Mouse (Mus musculus) thymus, adult 2 months (tissue): ENCODE data around the gene Mycbp2. TPM values are rescaled to one million over a fixed set of nuclear protein-coding genes. Genes with fewer than 3 reads are reported as not detected.

Experiments
- DNase-seq: peaks from one replicate; pipeline ENCODE4 v3.0.0; 2021
- H3K27ac ChIP-seq: fragments of 200-500 bp; 2 replicates; pipeline ENCODE4 v1.5.1; 2012; ENCODE audit warnings: low read length, control low read depth; ENCODE audit not compliant: control insufficient read depth, insufficient read depth
- H3K27me3 ChIP-seq: fragments of 200-500 bp; 2 replicates; pipeline ENCODE4 v1.6.1; 2012; ENCODE audit warnings: mild to moderate bottlenecking, low read length, moderate library complexity, mixed read lengths; ENCODE audit not compliant: control insufficient read depth, insufficient read depth
- H3K36me3 ChIP-seq: fragments of 200-500 bp; 2 replicates; pipeline ENCODE4 v1.6.1; 2012; ENCODE audit warnings: mild to moderate bottlenecking, low read length, moderate library complexity; ENCODE audit not compliant: control insufficient read depth, insufficient read depth
- H3K4me1 ChIP-seq: fragments of 200-500 bp; replicated peaks from 2 replicates; pipeline ENCODE4 v1.6.1; 2012; ENCODE audit warnings: low read length; ENCODE audit not compliant: control insufficient read depth, insufficient read depth
- H3K4me3 ChIP-seq: fragments of 200-500 bp; 2 replicates; pipeline ENCODE4 v1.5.1; 2012; ENCODE audit warnings: mild to moderate bottlenecking, low read length, control low read depth, moderate library complexity; ENCODE audit not compliant: control insufficient read depth, insufficient read depth
- CTCF ChIP-seq: fragments of 200-500 bp; IDR thresholded peaks from 2 replicates; pipeline ENCODE4 v1.5.1; 2012; ENCODE audit warnings: mild to moderate bottlenecking, control low read depth, low read length, moderate library complexity, borderline replicate concordance; ENCODE audit not compliant: control insufficient read depth, poor library complexity, insufficient read depth; ENCODE audit errors: extremely low read depth
- POLR2A ChIP-seq: fragments of 200-500 bp; IDR thresholded peaks from 2 replicates; pipeline ENCODE4 v1.6.1; 2012; ENCODE audit warnings: mild to moderate bottlenecking, low read length, control low read depth, moderate library complexity; ENCODE audit not compliant: control insufficient read depth, poor library complexity, insufficient read depth; ENCODE audit errors: extremely low read depth
- WGBS: fragments of 180-500 bp; shearing (Covaris S2); methylation state at CpG from one replicate; pipeline ENCODE4 v1.1.7; 2018; 5-methylcytosine and 5-hydroxymethylcytosine counted together
- polyA plus RNA-seq: library from polyadenylated mRNA; depleted of rRNA; stranded (reverse); fragments of >200 nt; gene quantifications from 2 replicates; pipeline ENCODE4 v1.2.3, GENCODE M21; 2012

Mycbp2 gene
- polyA plus RNA-seq, 1 experiment: 37.9 TPM

GRCm38 (mm10) chr14:103078006-103078912 is 268.4 kb downstream of the Mycbp2 start:
- no peak for TF ChIP-seq POLR2A
- TF ChIP-seq CTCF: no peak
- H3K36me3 ChIP-seq: peaks cover 18% of the 10 kb centered on the region

GRCm38 (mm10) chr14:103077272-103078005 is 269.2 kb downstream of the Mycbp2 start:
- no peak for DNase-seq
- 93% methylated on average over 9 of the region's 9 CpGs for WGBS
- TF ChIP-seq POLR2A (no peak), CTCF (no peak)
- no peaks in the 10 kb centered on the region for H3K27me3 ChIP-seq
- no peak overlapping the region for H3K27ac ChIP-seq
- no peaks in the 10 kb centered on the region for H3K4me1 ChIP-seq
- no peak overlapping the region for H3K4me3 ChIP-seq
- peaks cover 10% of the 10 kb centered on the region for H3K36me3 ChIP-seq

More at GRCm38 (mm10) chr14:103078006-103078912, 268.4 kb downstream of the Mycbp2 start:
- Histone ChIP-seq H3K27ac (no peak overlapping the region), H3K27me3 (no peaks in the 10 kb centered on the region), H3K4me1 (no peaks in the 10 kb centered on the region), H3K4me3 (no peak overlapping the region)
- 75% methylated on average over 16 of the region's 16 CpGs for WGBS
- DNase-seq: no peak

GRCm38 (mm10) chr14:103075166-103075565 is 271.4 kb downstream of the Mycbp2 start:
- Histone ChIP-seq H3K36me3 (peaks cover 10% of the 10 kb centered on the region), H3K27ac (no peak overlapping the region), H3K4me3 (no peak overlapping the region), H3K27me3 (no peaks in the 10 kb centered on the region), H3K4me1 (peaks cover 4% of the 10 kb centered on the region; the same call in 1 of the 2 replicates)
- DNase-seq: no peak
- TF ChIP-seq POLR2A: no peak
- TF ChIP-seq CTCF: no peak
- 95% methylated on average over 7 of the region's 7 CpGs for WGBS

- 96% methylated on average over 8 of the region's 8 CpGs for WGBS
- H3K36me3 ChIP-seq: 0 out of 2 replicates have a peak, but pooled peaks cover 4% of the 10 kb centered on the region
- H3K27ac ChIP-seq: no peak overlapping the region
- DNase-seq: no peak
- TF ChIP-seq CTCF (no peak), POLR2A (no peak)
- no peaks in the 10 kb centered on the region for H3K27me3 ChIP-seq
- peaks cover 10% of the 10 kb centered on the region for H3K4me1 ChIP-seq
- H3K4me3 ChIP-seq: no peak overlapping the region
These were observed 272.8 kb downstream of the Mycbp2 start for GRCm38 (mm10) chr14:103073825-103074224.

- TF ChIP-seq POLR2A: no peak
- no peak for TF ChIP-seq CTCF
- no peaks in the 10 kb centered on the region for H3K27me3 ChIP-seq
- H3K4me1 ChIP-seq: peaks cover 10% of the 10 kb centered on the region
- no peak for DNase-seq
- WGBS: 98% methylated on average over 4 of the region's 4 CpGs
- no peak overlapping the region for H3K27ac ChIP-seq
- no peak overlapping the region for H3K4me3 ChIP-seq
- H3K36me3 ChIP-seq: 0 out of 2 replicates have a peak, but pooled peaks cover 4% of the 10 kb centered on the region
These were observed 273.9 kb downstream of the Mycbp2 start for GRCm38 (mm10) chr14:103072731-103073130.

- no peak for DNase-seq
- Histone ChIP-seq H3K36me3 (no peaks in the 10 kb centered on the region), H3K27ac (no peak overlapping the region), H3K4me3 (no peak overlapping the region), H3K4me1 (peaks cover 10% of the 10 kb centered on the region), H3K27me3 (no peaks in the 10 kb centered on the region)
- no peak for TF ChIP-seq CTCF
- no peak for TF ChIP-seq POLR2A
- 95% methylated on average over 12 of the region's 12 CpGs for WGBS
These were observed 275.1 kb downstream of the Mycbp2 start for GRCm38 (mm10) chr14:103071471-103071870.
